11 mouse cellular contexts compared by ENCODE assay signal in the genomic region with DNA sequence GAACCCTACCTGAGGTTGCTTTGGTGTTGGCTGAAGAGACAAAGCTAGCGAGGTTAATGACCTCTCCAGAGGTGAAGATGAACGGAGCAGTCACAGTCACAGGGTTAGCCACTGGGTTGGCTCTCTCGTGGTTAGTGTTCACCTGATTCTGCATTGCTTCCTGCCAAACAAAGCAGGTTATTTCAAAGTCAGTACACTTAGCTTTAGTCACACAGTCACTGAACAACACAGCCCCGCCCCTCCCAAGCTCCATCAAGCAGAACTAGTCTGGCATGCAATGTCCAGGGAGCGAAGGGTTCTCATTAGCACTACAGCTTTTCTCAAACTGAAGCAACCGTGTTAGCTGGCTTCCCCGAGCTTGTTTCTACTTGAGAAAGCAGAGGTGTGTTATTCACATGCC. TPM values are rescaled to one million over a fixed set of nuclear protein-coding genes. Genes with fewer than 3 reads are reported as not detected.
DNase-seq lines count a peak whose midpoint lies in the region.
"Had no signal": no experiment of that assay in that cellular context is flagged by ENCODE, and none has a peak within 500 bp of the region (broad histone marks: within the 10 kb centered on the region; RNA-seq: fewer than 3 reads in every experiment).

No protein-coding gene starts in this region.

- intact Hi-C loops in heart, postnatal 25 days (cut with DNase I), result no loop called here

- peak; percentile 19 to 29 for DNase-seq in heart, adult 18-20 months
- no peak for DNase-seq in heart, postnatal 25 days (ENCODE audit: low spot score)
- DNase-seq in Muller cell, postnatal 12 days (ENCODE audit: inconsistent ontology term), result peak; percentile 9
- DNase-seq in kidney, adult 11 months, result peak; percentile 95
- peak; percentile 90 for DNase-seq in kidney, postnatal 14 days
- no peak for DNase-seq in right cerebral cortex, postnatal 25 days
- no peak for DNase-seq in left cerebral cortex, adult 11 months (ENCODE audit: low spot score)
- no peak for DNase-seq in adrenal gland, postnatal 36 days
- DNase-seq: gastrocnemius, postnatal 25 days; lung, postnatal 14 days; thymus, postnatal 25 days had no signal

RNA-seq across cellular contexts. Expression of a gene that starts 17.6 kb away (rescaled TPM):
- total RNA-seq in heart, adult 18-20 months (2021), result 10 to 100 TPM; 11.2 to 13.9 TPM
- total RNA-seq in heart, postnatal 25 days (2021), result 10 to 100 TPM; 12.7 to 14.1 TPM
- total RNA-seq in adrenal gland, postnatal 36 days (2021), result 10 to 100 TPM; 21.3 to 22.6 TPM

RNA-seq across cellular contexts. Expression of a gene that starts 28.4 kb away (rescaled TPM):
- total RNA-seq in heart, adult 18-20 months (2021), result 10 to 100 TPM; 19.3 to 21.8 TPM
- 10 to 100 TPM; 19.9 to 26.0 TPM for total RNA-seq in heart, postnatal 25 days (2021)
- 10 to 100 TPM; 86.9 to 94.8 TPM for total RNA-seq in adrenal gland, postnatal 36 days (2021)

RNA-seq across cellular contexts. Expression of a gene that starts 31.8 kb away (rescaled TPM):
- total RNA-seq in heart, adult 18-20 months (2021), result 1 to 10 TPM; 6.8 to 8.6 TPM
- total RNA-seq in heart, postnatal 25 days (2021), result 1 to 10 TPM; 6.6 to 7.5 TPM
- total RNA-seq in adrenal gland, postnatal 36 days (2021), result 10 to 100 TPM in 1 of 2 experiments, 1 to 10 TPM in 1; 6.9 to 10.9 TPM

RNA-seq across cellular contexts. Expression of a gene that starts 39.9 kb away (rescaled TPM):
- 1 to 10 TPM; 4.0 to 4.8 TPM for total RNA-seq in heart, adult 18-20 months (2021)
- total RNA-seq in heart, postnatal 25 days (2021), result 1 to 10 TPM; 7.3 to 9.4 TPM
- total RNA-seq in adrenal gland, postnatal 36 days (2021), result 1 to 10 TPM; 2.3 to 3.7 TPM

RNA-seq across cellular contexts. Expression of a gene that starts 41.3 kb away (rescaled TPM):
- total RNA-seq in heart, adult 18-20 months (2021), result not detected
- not detected for total RNA-seq in heart, postnatal 25 days (2021)
- total RNA-seq in adrenal gland, postnatal 36 days (2021), result under 1 TPM; 0.17 to 0.26 TPM
- total RNA-seq: gastrocnemius, postnatal 25 days had no signal

Comparison
In these comparisons a context has a peak if more than half of its experiments do, and no peak if none do; other contexts are left out.
1. DNase-seq: peak in heart, adult 18-20 months (2 of 2), Muller cell, postnatal 12 days (single experiment), kidney, adult 11 months (single experiment) and kidney, postnatal 14 days (single experiment); none in heart, postnatal 25 days (single experiment), right cerebral cortex, postnatal 25 days (single experiment), left cerebral cortex, adult 11 months (single experiment) and adrenal gland, postnatal 36 days (0 of 2).